In the genomic region with DNA sequence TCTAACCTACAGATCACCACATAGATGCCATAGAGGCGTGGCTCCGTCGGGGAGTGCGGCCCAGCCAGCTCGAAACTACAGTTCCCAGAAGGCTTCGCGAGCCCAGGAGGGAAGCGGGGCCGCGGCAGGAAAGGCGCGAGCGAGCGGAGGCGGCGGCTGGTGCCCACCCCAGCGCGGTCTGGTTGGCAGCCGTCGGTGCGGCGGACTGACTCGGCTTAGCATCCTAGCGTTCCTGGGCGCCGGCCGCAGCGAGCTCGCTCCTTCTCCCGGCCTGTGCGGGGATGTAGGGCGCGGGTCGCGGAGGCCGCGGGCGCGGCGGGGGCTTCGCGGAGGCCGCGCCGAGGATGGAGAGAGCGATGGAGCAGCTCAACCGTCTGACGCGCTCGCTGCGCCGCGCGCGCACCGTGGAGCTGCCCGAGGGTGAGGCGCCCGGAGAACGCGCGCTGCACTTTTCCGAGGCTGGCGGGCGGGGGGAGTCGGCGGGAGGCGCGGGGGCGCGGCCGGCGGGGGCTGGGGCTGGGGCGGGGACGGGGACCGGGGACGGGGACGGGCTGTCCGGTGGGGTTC, we compare ENCODE assay signal across 8 mouse cellular contexts. TPM values are rescaled to one million over a fixed set of nuclear protein-coding genes. Genes with fewer than 3 reads are reported as not detected.
DNase-seq lines count a peak whose midpoint lies in the region; ATAC-seq lines count a peak whose summit lies in the region.

TSS of gene Hace1 (plus strand) at position 99 of the 567 bp plus-strand sequence.

- peak; percentile 59 for DNase-seq in adipocyte (ENCODE audit: low spot score)
- peak; percentile 97 for DNase-seq in embryo, embryonic 10 days (ENCODE audit: low spot score)
- peak; percentile 80 for DNase-seq in gastrocnemius, postnatal 10 days
- peak; percentile 89 for DNase-seq in induced T-regulatory cell, adult 2 months (ENCODE audit: low read depth)
- DNase-seq in left cerebral cortex, adult 8-10 months (ENCODE audit: low spot score in 2 of 2): peak; percentile 64 to 86
- DNase-seq in right cerebral cortex, adult 18-20 months: peak; percentile 93
- peak; percentile 71 for DNase-seq in urinary bladder, adult 2 months (ENCODE audit: low spot score)

- ATAC-seq in megakaryocyte, adult 5-6 weeks (ENCODE audit: poor library complexity, severe bottlenecking): peak; percentile 98

RNA-seq across cellular contexts. Expression of gene Hace1, which starts in this region (rescaled TPM):
- 1 to 10 TPM; 5.4 to 6.1 TPM for total RNA-seq in gastrocnemius, postnatal 10 days (2021)
- total RNA-seq in left cerebral cortex, adult 8-10 months (2022): 10 to 100 TPM; 48.5 to 56.2 (median 54.4) TPM
- total RNA-seq in megakaryocyte, adult 5-6 weeks (2015): 14.3 and 16.2 TPM in 2 replicates
- 21.2 and 22.4 TPM in 2 replicates for total RNA-seq in megakaryocyte, adult 5-6 weeks (2017)
- 15.9 and 17.7 TPM in 2 replicates for polyA plus RNA-seq in urinary bladder, adult 2 months (2012; rRNA removed)

Comparison
In these comparisons a context has a peak if more than half of its experiments do, and no peak if none do; other contexts are left out.
1. Peak in every context shown above with its lines: DNase-seq and ATAC-seq.